Mouse (Mus musculus) G1E (cell line): ENCODE results near the gene Vps72.

Experiments used
- CTCF ChIP-seq: IDR thresholded peaks from 2 replicates; pipeline ENCODE4 v1.5.1; 2012; ENCODE audit warnings: low read depth, low read length, inconsistent platforms, mixed read lengths
- GATA1 ChIP-seq: IDR thresholded peaks from 2 replicates; pipeline ENCODE4 v1.6.1; 2012; ENCODE audit warnings: borderline replicate concordance, low read length, inconsistent platforms, mixed read lengths
- POLR2AphosphoS5 ChIP-seq: IDR thresholded peaks from 2 replicates; pipeline ENCODE4 v1.6.1; 2012; ENCODE audit warnings: low read depth, low read length, inconsistent platforms; ENCODE audit not compliant: insufficient replicate concordance
- TAL1 ChIP-seq: conservative IDR thresholded peaks from 2 replicates; pipeline ENCODE4 v1.6.1; 2012; ENCODE audit warnings: low read depth, low read length, inconsistent platforms, mixed read lengths

- TF ChIP-seq CTCF (no peak), TAL1 (no peak), POLR2AphosphoS5 (no peak), GATA1 (no peak)
Measured at GRCm38 (mm10) chr3:95063741-95064140, 47.1 kb upstream of the Vps72 start.
